17 mouse cellular contexts compared by ENCODE assay signal in the genomic region with DNA sequence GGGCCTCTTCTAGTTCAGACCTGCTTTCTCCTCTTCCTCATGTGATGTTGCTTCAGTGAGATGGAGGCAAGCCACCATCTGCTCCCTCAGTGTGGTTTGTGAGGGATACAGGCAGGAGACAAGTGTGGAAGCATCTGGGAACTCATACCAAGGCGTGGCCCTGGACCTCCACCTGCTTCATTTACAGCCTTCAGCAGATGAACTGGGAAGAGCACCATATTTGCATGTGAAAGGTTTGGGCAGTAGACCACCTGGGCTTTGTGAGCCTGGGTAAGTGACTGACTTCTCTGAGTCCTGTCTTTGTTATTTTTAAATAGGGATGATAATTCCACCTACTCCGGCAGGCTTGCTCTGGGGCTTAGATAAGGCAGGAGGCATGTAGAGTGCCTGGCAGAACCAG. TPM values are rescaled to one million over a fixed set of nuclear protein-coding genes. Genes with fewer than 3 reads are reported as not detected.
"Had no signal": no experiment of that assay in that cellular context is flagged by ENCODE, and none has a peak within 500 bp of the region (broad histone marks: within the 10 kb centered on the region; RNA-seq: fewer than 3 reads in every experiment).

No protein-coding gene starts in this region.

- H3K4me2 ChIP-seq: lung, embryonic 14.5 days; midbrain, embryonic 11.5 days; midbrain, embryonic 13.5 days; midbrain, embryonic 15.5 days; neural tube, embryonic 12.5 days had no signal

- H3K9me3 ChIP-seq: megakaryocyte, embryonic 14.5 days; midbrain, embryonic 13.5 days; midbrain, embryonic 15.5 days; neural tube, embryonic 12.5 days had no signal

- DNase-seq: lung, adult 18-20 months; lung, embryonic 14.5 days; lung, postnatal 10 days; lung, postnatal 4 days; right cerebral cortex, postnatal 14 days; thymus, adult 18-20 months; thymus, postnatal 14 days; thymus, postnatal 36 days had no signal

- ATAC-seq: midbrain, embryonic 13.5 days; midbrain, embryonic 15.5 days had no signal

- H3K27ac ChIP-seq: midbrain, embryonic 13.5 days; midbrain, embryonic 15.5 days; neural tube, embryonic 12.5 days had no signal

- H3K9ac ChIP-seq: lung, embryonic 14.5 days; midbrain, embryonic 13.5 days; midbrain, embryonic 15.5 days; neural tube, embryonic 12.5 days had no signal

- H3K4me1 ChIP-seq: megakaryocyte, embryonic 14.5 days; midbrain, embryonic 13.5 days; midbrain, embryonic 15.5 days; neural tube, embryonic 12.5 days had no signal

- H3K27me3 ChIP-seq: midbrain, embryonic 13.5 days; midbrain, embryonic 15.5 days; neural tube, embryonic 12.5 days had no signal

- H3K4me3 ChIP-seq: megakaryocyte, embryonic 14.5 days; midbrain, embryonic 13.5 days; midbrain, embryonic 15.5 days; neural tube, embryonic 12.5 days had no signal

- H3K36me3 ChIP-seq: midbrain, embryonic 13.5 days; midbrain, embryonic 15.5 days; neural tube, embryonic 12.5 days had no signal

RNA-seq across cellular contexts. Expression of a gene that starts 10.8 kb away (rescaled TPM):
- total RNA-seq: monocyte, adult 5-6 weeks; neutrophil, adult 5-6 weeks had no signal
- polyA plus RNA-seq: lung, embryonic 14.5 days; lung, embryonic 16.5 days; spleen, adult 2 months had no signal
